Mouse (Mus musculus): ENCODE data around the gene Dolpp1. TPM values are rescaled to one million over a fixed set of nuclear protein-coding genes. Genes with fewer than 3 reads are reported as not detected.

Gene Dolpp1
- polyA plus RNA-seq, 1 experiment from 2014 or later, result 16.6 TPM

DNA sequence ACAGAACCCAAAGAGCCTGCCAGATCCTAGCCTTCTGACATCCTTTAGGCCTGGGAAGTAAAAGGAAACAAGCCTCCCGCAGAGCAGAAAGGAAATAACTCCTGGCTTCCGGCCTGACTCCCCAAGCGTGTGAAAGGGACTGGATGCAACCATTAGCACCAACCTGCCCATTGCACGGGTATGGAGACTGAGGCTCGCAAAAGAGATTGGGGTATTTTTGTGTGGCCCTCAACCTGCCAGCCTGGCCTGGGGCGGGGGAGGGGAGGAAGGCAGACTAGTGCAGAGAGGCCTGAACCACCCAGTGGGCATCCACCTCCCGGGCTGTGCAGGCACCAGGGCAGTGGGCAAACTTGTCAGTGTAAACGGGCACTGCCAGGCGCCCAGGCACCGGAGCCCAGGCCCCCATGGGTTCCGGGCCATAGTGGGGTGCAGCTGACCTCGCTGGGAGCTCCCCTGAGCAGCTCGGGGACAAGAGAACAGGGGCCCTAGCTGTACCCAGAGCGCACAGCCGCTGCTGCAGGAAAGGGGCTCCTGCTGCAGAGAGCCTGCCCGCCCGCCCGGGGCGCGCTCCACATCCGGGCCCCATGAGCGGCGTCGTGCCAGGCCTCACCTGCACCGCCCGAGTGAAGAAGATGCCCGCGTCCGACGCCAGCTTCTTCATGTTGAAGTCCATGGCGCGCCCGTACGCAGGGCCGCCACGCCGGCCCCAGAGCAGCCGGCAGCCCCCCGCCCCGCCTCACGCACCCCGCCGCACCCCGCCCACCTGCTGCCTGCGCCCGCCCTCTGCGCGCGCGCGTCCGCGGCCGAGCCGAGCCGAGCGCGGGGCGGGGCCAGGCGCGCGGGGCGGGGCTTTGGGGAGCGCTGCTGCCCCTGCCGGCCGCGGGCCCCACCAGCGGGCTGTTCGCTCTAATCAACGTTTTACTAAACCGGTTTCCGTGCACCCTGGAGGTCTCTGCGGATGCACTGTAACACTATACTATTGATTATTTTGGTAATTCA lies 33.2 kb upstream of the Dolpp1 start, which contains the start of gene Sh3glb2:
Gene Sh3glb2 (minus strand): TSS at position 805 of the 999 bp plus-strand sequence.
- peak; percentile 62 for ATAC-seq (ENCODE audit: insufficient read depth)
- Histone ChIP-seq H3K4me2 (peak within 1 kb of the TSS; percentile 98), H3K27me3 (no peaks in the 10 kb centered on the region), H3K27ac (replicated peaks) (peak within 1 kb of the TSS; percentile 53), H3K9ac (peak within 1 kb of the TSS; percentile 73), H3K4me1 (replicated peaks) (peaks cover 42% of the 10 kb centered on the region), H3K9me3 (replicated peaks) (no peaks in the 10 kb centered on the region), H3K36me3 (replicated peaks) (0 out of 2 replicates have a peak, but pooled peaks cover 2% of the 10 kb centered on the region), H3K4me3 (replicated peaks) (peak within 1 kb of the TSS; percentile 82)
- WGBS (ENCODE audit: insufficient replicate concordance), result 2% methylated on average over 73 of the region's 73 CpGs

DNA sequence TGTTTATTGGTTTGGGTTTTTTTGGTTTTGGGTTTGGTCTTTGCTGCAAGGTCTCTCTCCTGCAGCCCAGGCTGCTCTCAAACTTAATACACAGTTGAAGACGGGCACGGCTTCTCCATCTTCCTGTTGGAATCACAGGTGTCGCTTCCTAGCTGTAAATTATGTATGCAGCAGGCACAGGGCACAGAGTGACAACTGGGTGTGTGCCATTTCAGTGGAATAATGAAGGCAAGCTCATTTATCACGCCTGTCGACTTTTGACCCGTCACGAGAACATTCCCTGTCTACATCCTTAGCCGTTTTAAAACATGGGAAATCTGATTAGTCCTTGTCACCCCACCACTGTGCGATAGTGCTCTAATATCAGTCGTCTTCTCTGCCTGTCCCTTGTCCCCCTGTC lies 31.4 kb upstream of the Dolpp1 start:
- Histone ChIP-seq H3K9me3 (replicated peaks) (no peaks in the 10 kb centered on the region), H3K27me3 (no peaks in the 10 kb centered on the region), H3K27ac (replicated peaks) (no peak overlapping the region), H3K4me2 (no peak overlapping the region), H3K4me3 (replicated peaks) (no peak overlapping the region), H3K4me1 (replicated peaks) (peaks cover 56% of the 10 kb centered on the region), H3K9ac (no peak overlapping the region), H3K36me3 (replicated peaks) (no peaks in the 10 kb centered on the region)
- no peak for ATAC-seq (ENCODE audit: insufficient read depth)
- 74% methylated on average over 10 of the region's 10 CpGs for WGBS (ENCODE audit: insufficient replicate concordance)

DNA sequence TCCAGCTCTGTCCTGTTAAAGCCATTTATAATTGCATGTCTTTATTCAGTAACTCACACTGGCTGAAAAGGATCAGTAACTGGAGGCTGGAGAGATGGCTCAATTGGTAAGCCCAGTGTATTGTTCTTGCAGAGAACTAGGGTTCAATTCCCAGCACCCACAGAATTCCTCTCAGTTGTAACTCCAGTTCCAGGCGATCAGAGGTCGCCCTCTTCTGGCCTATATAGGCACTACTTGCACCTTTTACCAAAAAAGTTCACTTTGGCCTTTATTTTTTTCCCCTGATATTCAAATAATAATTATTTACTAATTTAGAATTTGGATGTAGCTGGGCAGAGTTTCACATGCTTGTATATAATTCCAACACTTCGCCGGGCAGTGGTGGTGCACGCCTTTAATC lies 29.2 kb upstream of the Dolpp1 start:
- ATAC-seq (ENCODE audit: insufficient read depth), result no peak
- H3K4me2 ChIP-seq, result no peak overlapping the region
- H3K4me3 ChIP-seq (replicated peaks), result no peak overlapping the region
- 72% methylated on average over 5 of the region's 5 CpGs for WGBS (ENCODE audit: insufficient replicate concordance)
- no peaks in the 10 kb centered on the region for H3K27me3 ChIP-seq
- no peaks in the 10 kb centered on the region for H3K9me3 ChIP-seq (replicated peaks)
- no peak overlapping the region for H3K27ac ChIP-seq (replicated peaks)
- peaks cover 4% of the 10 kb centered on the region for H3K36me3 ChIP-seq (replicated peaks)
- H3K4me1 ChIP-seq (replicated peaks), result peaks cover 38% of the 10 kb centered on the region
- H3K9ac ChIP-seq, result no peak overlapping the region

DNA sequence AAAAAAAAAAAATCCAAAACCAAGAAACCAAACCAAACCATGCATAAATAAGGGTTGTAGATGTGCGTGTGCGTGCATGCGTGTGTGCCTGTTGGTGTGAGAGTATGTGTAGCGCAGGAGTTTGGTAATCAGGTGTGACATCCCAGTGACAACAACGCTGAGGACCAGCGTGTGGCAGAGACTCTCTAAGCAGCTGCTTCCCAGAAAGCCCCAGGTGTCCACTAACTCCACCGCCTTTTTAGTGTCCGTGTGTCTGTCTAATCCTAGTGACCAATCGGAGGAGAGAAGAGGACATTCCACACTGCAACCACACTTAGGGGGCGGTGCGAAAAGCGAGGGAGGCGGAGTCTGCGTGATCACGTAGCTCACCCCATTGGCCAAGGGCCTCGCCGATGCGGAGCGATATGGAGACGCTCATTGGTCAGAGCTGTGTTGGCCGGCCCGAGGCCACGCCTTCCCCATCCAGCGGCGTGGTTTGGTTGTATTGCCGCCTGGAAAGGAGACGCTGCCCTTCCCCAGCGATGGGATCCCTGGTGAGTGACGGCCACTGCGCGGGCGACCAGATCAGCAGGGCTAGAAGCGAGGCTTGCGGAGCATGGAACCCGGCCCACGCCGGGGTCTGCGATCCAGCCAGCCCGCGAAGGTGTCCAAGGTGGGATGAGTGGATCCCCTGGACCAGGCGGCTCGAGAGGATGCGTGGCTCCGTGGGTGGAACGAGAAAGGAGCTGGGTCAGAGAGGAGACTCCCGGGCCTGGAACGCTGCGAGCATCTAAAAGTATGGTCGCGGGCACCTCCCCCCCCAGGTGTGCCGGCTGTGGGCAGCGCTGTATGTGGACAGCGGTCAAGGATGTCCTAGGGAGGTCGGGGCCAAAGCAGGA lies 28.0 kb upstream of the Dolpp1 start, which contains the start of gene Miga2:
Gene Miga2 (plus strand): TSS at position 461 of the 878 bp plus-strand sequence.
- H3K27me3 ChIP-seq, result no peaks in the 10 kb centered on the region
- H3K27ac ChIP-seq (replicated peaks), result peak within 1 kb of the TSS; percentile 65
- H3K9ac ChIP-seq, result peak within 1 kb of the TSS; percentile 81
- peak; percentile 94 for ATAC-seq (ENCODE audit: insufficient read depth)
- H3K4me1 ChIP-seq (replicated peaks), result peaks cover 27% of the 10 kb centered on the region
- WGBS (ENCODE audit: insufficient replicate concordance), result under 1% methylated on average over 54 of the region's 54 CpGs
- H3K4me3 ChIP-seq (replicated peaks), result peak within 1 kb of the TSS; percentile 83
- H3K36me3 ChIP-seq (replicated peaks), result peaks cover 16% of the 10 kb centered on the region
- no peaks in the 10 kb centered on the region for H3K9me3 ChIP-seq (replicated peaks)
- peak within 1 kb of the TSS; percentile 93 for H3K4me2 ChIP-seq

DNA sequence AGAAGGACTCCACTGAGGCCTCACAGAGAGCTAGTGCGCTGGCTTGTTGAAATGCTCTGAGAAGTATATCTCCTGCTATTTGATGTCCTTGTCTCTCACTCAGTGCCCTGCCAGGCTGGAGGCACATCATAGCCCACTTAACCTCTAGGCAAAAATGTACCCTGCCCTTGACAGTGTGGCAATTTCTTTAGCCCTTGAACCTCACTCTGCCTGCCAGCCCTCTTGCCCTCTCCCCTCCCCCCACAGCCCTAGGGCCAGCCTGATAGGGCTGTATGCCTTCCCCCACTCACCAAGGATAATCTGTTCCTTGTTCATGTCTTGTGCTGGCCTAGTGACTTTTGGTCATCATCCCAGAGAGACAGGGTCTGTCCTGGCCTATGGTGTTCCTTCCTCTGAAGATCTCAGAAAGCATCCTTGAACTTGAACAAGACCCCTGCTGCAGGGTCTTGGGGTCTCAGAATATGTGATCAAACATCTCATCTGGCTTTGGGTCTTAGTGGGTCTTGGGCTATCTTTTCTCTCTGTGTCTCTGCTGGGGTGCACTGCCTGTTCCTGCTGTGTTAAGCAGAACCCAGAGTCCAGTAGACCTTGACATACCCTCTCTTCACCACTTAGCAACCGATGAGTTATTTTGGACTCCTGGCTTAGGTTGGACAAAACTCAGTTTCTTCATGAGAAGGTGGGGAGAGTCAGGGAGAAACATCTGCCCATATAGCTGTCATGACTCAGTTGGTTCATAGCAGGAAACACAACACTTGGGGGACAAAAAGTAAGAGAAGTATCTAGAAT lies 26.6 kb upstream of the Dolpp1 start:
- Histone ChIP-seq H3K36me3 (replicated peaks) (peaks cover 30% of the 10 kb centered on the region), H3K9me3 (replicated peaks) (no peaks in the 10 kb centered on the region), H3K4me2 (peak overlapping the region; percentile 93), H3K9ac (0 out of 2 replicates have a peak overlapping the region, but pooled peaks have one; percentile 81), H3K27me3 (no peaks in the 10 kb centered on the region), H3K4me1 (replicated peaks) (peaks cover 22% of the 10 kb centered on the region), H3K4me3 (replicated peaks) (peak overlapping the region; percentile 83), H3K27ac (replicated peaks) (peak overlapping the region; percentile 65; the same call in 1 of the 2 replicates)
- 72% methylated on average over 2 of the region's 2 CpGs for WGBS (ENCODE audit: insufficient replicate concordance)
- ATAC-seq (ENCODE audit: insufficient read depth), result no peak

DNA sequence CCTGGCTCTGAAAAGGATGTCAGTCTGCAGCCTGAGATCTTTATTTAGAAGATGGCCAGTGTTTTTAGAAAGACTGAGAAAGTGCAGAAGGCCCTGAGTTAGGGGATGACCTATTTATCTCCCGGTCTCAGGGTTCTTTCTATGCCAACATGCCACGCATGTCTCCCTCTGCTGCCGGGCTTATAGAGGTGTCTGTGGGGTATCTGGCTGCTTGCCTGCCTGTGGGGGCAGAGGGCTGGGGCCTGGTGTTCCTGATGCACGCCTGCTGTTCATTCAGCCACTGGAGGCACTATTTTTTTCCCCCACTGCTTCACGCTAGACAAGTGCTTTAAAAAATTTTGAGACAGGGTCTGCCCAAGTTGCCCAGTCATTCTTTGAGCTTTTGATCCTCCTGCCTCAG lies 25.9 kb upstream of the Dolpp1 start:
- Histone ChIP-seq H3K4me3 (replicated peaks) (no peak overlapping the region), H3K9me3 (replicated peaks) (no peaks in the 10 kb centered on the region), H3K9ac (no peak overlapping the region), H3K36me3 (replicated peaks) (peaks cover 37% of the 10 kb centered on the region), H3K27ac (replicated peaks) (no peak overlapping the region), H3K4me2 (no peak overlapping the region), H3K27me3 (no peaks in the 10 kb centered on the region), H3K4me1 (replicated peaks) (peaks cover 22% of the 10 kb centered on the region)
- no peak for ATAC-seq (ENCODE audit: insufficient read depth)
- 57% methylated on average over 5 of the region's 5 CpGs for WGBS (ENCODE audit: insufficient replicate concordance)

DNA sequence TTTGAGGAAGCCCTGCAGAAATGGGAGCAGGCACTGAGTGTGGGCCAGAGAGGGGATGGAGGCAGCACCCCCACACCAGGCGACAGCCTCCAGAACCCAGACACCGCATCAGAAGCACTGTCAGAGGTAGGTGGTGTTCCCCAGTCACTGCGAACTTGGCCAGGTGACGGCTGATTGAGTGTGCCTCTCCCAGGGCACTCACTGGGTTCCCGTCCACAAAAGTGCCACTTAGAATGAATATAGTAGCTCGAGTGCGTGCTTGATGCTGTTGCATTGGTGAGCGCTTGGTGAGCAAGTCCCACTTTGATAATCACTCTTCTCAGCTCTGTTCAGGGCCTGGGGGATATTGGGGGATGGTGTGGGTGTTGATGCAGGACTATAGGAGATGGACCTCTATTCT lies 20.5 kb upstream of the Dolpp1 start:
- Histone ChIP-seq H3K27me3 (no peaks in the 10 kb centered on the region), H3K4me2 (no peak overlapping the region), H3K9me3 (replicated peaks) (no peaks in the 10 kb centered on the region), H3K27ac (replicated peaks) (no peak overlapping the region), H3K4me1 (replicated peaks) (no peaks in the 10 kb centered on the region), H3K9ac (no peak overlapping the region), H3K36me3 (replicated peaks) (peaks cover 62% of the 10 kb centered on the region), H3K4me3 (replicated peaks) (no peak overlapping the region)
- 91% methylated on average over 8 of the region's 8 CpGs for WGBS (ENCODE audit: insufficient replicate concordance)
- no peak for ATAC-seq (ENCODE audit: insufficient read depth)

DNA sequence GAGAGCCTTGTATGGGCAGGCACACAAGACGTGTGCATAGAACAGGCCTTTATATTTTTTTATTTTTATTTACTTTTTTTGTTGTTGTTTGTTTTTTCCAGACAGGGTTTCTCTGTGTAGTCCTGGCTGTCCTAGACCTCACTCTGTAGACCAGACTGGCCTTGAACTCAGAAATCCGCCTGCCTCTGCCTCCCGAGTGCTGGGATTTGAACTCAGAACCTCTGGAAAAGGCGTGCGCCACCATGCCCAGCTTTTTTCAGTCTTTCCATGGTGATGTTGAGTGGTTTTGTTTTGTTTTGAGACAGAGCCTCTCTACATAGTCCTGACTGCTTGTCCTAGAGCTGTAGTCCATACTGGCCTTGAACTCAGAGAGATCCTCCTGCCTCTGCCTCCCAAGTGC lies 19.3 kb upstream of the Dolpp1 start:
- no peak overlapping the region for H3K4me3 ChIP-seq (replicated peaks)
- no peak overlapping the region for H3K9ac ChIP-seq
- H3K27ac ChIP-seq (replicated peaks), result no peak overlapping the region
- no peaks in the 10 kb centered on the region for H3K4me1 ChIP-seq (replicated peaks)
- H3K4me2 ChIP-seq, result no peak overlapping the region
- no peaks in the 10 kb centered on the region for H3K9me3 ChIP-seq (replicated peaks)
- H3K36me3 ChIP-seq (replicated peaks), result peaks cover 70% of the 10 kb centered on the region
- H3K27me3 ChIP-seq, result no peaks in the 10 kb centered on the region
- WGBS (ENCODE audit: insufficient replicate concordance), result 84% methylated on average over 5 of the region's 5 CpGs
- no peak for ATAC-seq (ENCODE audit: insufficient read depth)

DNA sequence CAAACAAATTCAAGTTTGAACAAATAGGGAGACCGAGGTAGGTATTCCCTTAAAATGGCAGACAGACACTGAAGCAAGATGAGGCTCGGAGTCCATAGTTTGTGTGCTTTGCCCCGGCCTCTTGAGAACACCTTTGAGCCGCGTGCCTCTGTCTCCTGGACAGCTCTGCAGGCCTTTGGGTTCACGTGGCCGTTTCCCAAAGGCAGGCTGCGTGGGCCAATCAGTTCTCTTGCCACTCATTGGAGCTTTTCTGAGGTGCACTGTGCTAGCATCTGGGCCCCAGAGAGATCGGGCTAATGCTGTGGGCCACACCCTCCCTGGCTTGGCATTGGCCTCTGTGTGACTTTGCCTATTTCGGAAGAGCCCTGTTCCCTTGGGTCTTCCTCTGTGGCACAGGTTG lies 16.2 kb upstream of the Dolpp1 start:
- no peak overlapping the region for H3K4me3 ChIP-seq (replicated peaks)
- H3K27me3 ChIP-seq, result no peaks in the 10 kb centered on the region
- H3K9ac ChIP-seq, result no peak overlapping the region
- H3K36me3 ChIP-seq (replicated peaks), result peaks cover 58% of the 10 kb centered on the region
- H3K4me1 ChIP-seq (replicated peaks), result peaks cover 25% of the 10 kb centered on the region
- WGBS (ENCODE audit: insufficient replicate concordance), result 81% methylated on average over 10 of the region's 10 CpGs
- no peak overlapping the region for H3K4me2 ChIP-seq
- no peaks in the 10 kb centered on the region for H3K9me3 ChIP-seq (replicated peaks)
- no peak overlapping the region for H3K27ac ChIP-seq (replicated peaks)
- no peak for ATAC-seq (ENCODE audit: insufficient read depth)

DNA sequence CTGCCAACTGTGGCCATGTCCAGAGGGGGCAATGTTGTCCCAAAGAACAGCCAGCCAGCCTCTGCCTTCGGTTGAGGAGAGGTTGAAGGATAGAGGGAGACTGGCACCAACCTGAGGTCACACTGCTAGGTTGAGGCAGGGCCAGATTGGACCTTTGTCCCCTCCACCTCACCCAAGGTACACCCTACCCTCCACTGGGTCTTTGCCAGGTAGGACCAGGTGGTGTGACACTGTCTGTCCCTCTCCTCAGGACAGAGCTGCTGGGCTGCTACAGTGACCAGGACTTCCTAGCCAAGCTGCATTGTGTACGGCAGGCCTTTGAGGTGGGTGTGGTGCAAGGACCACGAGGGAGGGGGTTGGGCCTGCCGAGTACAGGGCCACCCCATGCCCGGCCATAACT lies 14.3 kb upstream of the Dolpp1 start:
- ATAC-seq (ENCODE audit: insufficient read depth), result no peak
- Histone ChIP-seq H3K9me3 (replicated peaks) (no peaks in the 10 kb centered on the region), H3K4me2 (no peak overlapping the region), H3K36me3 (replicated peaks) (peaks cover 52% of the 10 kb centered on the region), H3K9ac (no peak overlapping the region), H3K4me1 (replicated peaks) (peaks cover 42% of the 10 kb centered on the region), H3K27ac (replicated peaks) (no peak overlapping the region), H3K4me3 (replicated peaks) (no peak overlapping the region), H3K27me3 (no peaks in the 10 kb centered on the region)
- WGBS (ENCODE audit: insufficient replicate concordance), result 81% methylated on average over 5 of the region's 5 CpGs
